Mouse (Mus musculus): ENCODE measurements around the gene Tlr12. TPM values are rescaled to one million over a fixed set of nuclear protein-coding genes. Genes with fewer than 3 reads are reported as not detected.
"Not testable (repeated sequence)": the region's sequence is repeated elsewhere in the genome, so short reads cannot be mapped to it uniquely, and the experiment has no call there.

Gene Tlr12
- polyA plus RNA-seq, 1 experiment from 2014 or later: 1.5 TPM

GRCm38 (mm10) chr4:128615761-128616160 is 2.7 kb downstream of the Tlr12 start:
- no peak for ATAC-seq (ENCODE audit: low FRiP score)
- 89% methylated on average over 14 of the region's 14 CpGs for WGBS
- Histone ChIP-seq H3K4me2 (replicated peaks) (no peak overlapping the region), H3K27ac (no peak overlapping the region), H3K27me3 (0 out of 2 replicates have a peak, but pooled peaks cover 2% of the 10 kb centered on the region), H3K4me1 (peaks cover 6% of the 10 kb centered on the region; the same call in 1 of the 2 replicates), H3K4me3 (no peak overlapping the region), H3K9me3 (replicated peaks) (no peaks in the 10 kb centered on the region), H3K9ac (no peak overlapping the region), H3K36me3 (no peaks in the 10 kb centered on the region)

- ATAC-seq (ENCODE audit: low FRiP score): no peak
- no peak overlapping the region for H3K9ac ChIP-seq
- WGBS: 24% methylated on average over 8 of the region's 8 CpGs
- H3K27me3 ChIP-seq: 0 out of 2 replicates have a peak, but pooled peaks cover 2% of the 10 kb centered on the region
- no peak overlapping the region for H3K4me3 ChIP-seq
- peaks cover 18% of the 10 kb centered on the region for H3K4me1 ChIP-seq
- no peaks in the 10 kb centered on the region for H3K36me3 ChIP-seq
- H3K4me2 ChIP-seq (replicated peaks): no peak overlapping the region
- H3K9me3 ChIP-seq (replicated peaks): no peaks in the 10 kb centered on the region
- no peak overlapping the region for H3K27ac ChIP-seq
Measured at GRCm38 (mm10) chr4:128613326-128613725, 5.1 kb downstream of the Tlr12 start.

- H3K4me3 ChIP-seq; H3K4me2 ChIP-seq (replicated peaks); H3K9me3 ChIP-seq (replicated peaks); ATAC-seq (ENCODE audit: low FRiP score); H3K27me3 ChIP-seq; H3K36me3 ChIP-seq; H3K27ac ChIP-seq; H3K9ac ChIP-seq: not testable (repeated sequence)
- peaks cover 20% of the 10 kb centered on the region for H3K4me1 ChIP-seq
- WGBS: 86% methylated on average over 3 of the region's 3 CpGs
Measured at GRCm38 (mm10) chr4:128611726-128612125, 6.7 kb downstream of the Tlr12 start.

GRCm38 (mm10) chr4:128610706-128611105 is 7.7 kb downstream of the Tlr12 start:
- H3K9me3 ChIP-seq (replicated peaks): no peaks in the 10 kb centered on the region
- H3K4me1 ChIP-seq: peaks cover 20% of the 10 kb centered on the region
- no peak overlapping the region for H3K27ac ChIP-seq
- H3K9ac ChIP-seq: no peak overlapping the region
- H3K4me2 ChIP-seq (replicated peaks): peak overlapping the region; percentile 67
- no peak for ATAC-seq (ENCODE audit: low FRiP score)
- WGBS: 31% methylated on average over 10 of the region's 10 CpGs
- no peaks in the 10 kb centered on the region for H3K36me3 ChIP-seq
- no peak overlapping the region for H3K4me3 ChIP-seq
- H3K27me3 ChIP-seq: no peaks in the 10 kb centered on the region

- ATAC-seq (ENCODE audit: low FRiP score): peak; percentile 98
- H3K9ac ChIP-seq: peak within 1 kb of the TSS; percentile 80
- no peaks in the 10 kb centered on the region for H3K27me3 ChIP-seq
- peak within 1 kb of the TSS; percentile 67 for H3K4me2 ChIP-seq (replicated peaks)
- peaks cover 20% of the 10 kb centered on the region for H3K4me1 ChIP-seq
- WGBS: under 1% methylated on average over 24 of the region's 24 CpGs
- H3K9me3 ChIP-seq (replicated peaks): no peaks in the 10 kb centered on the region
- H3K36me3 ChIP-seq: no peaks in the 10 kb centered on the region
- peak within 1 kb of the TSS; percentile 25; the same call in 1 of the 2 replicates for H3K27ac ChIP-seq
- peak within 1 kb of the TSS; percentile 66 for H3K4me3 ChIP-seq
Measured at GRCm38 (mm10) chr4:128609925-128610402, 8.5 kb downstream of the Tlr12 start, which contains the start of gene Zscan20. Gene Zscan20 (minus strand): TSS chr4:128610098.

- ATAC-seq (ENCODE audit: low FRiP score): no peak; the same call in 1 of the 2 replicates
Measured at GRCm38 (mm10) chr4:128609276-128609924, 9.0 kb downstream of the Tlr12 start.

GRCm38 (mm10) chr4:128607661-128608060 is 10.8 kb downstream of the Tlr12 start:
- ATAC-seq (ENCODE audit: low FRiP score): no peak
- peaks cover 20% of the 10 kb centered on the region for H3K4me1 ChIP-seq
- WGBS: 85% methylated on average over 11 of the region's 11 CpGs
- H3K4me2 ChIP-seq (replicated peaks): no peak overlapping the region
- no peak overlapping the region for H3K27ac ChIP-seq
- no peak overlapping the region for H3K4me3 ChIP-seq
- H3K9ac ChIP-seq: no peak overlapping the region
- peaks cover 19% of the 10 kb centered on the region for H3K36me3 ChIP-seq
- no peaks in the 10 kb centered on the region for H3K9me3 ChIP-seq (replicated peaks)
- H3K27me3 ChIP-seq: no peaks in the 10 kb centered on the region

More at GRCm38 (mm10) chr4:128609276-128609924, 9.0 kb downstream of the Tlr12 start:
- peaks cover 2% of the 10 kb centered on the region for H3K36me3 ChIP-seq
- H3K9ac ChIP-seq: peak overlapping the region; percentile 80
- peak overlapping the region; percentile 25; the same call in 1 of the 2 replicates for H3K27ac ChIP-seq
- peak overlapping the region; percentile 67 for H3K4me2 ChIP-seq (replicated peaks)
- H3K9me3 ChIP-seq (replicated peaks): no peaks in the 10 kb centered on the region
- H3K27me3 ChIP-seq: no peaks in the 10 kb centered on the region
- peak overlapping the region; percentile 66 for H3K4me3 ChIP-seq
- H3K4me1 ChIP-seq: peaks cover 20% of the 10 kb centered on the region
- 10% methylated on average over 27 of the region's 27 CpGs for WGBS

- no peaks in the 10 kb centered on the region for H3K9me3 ChIP-seq (replicated peaks)
- no peak overlapping the region for H3K4me3 ChIP-seq
- H3K4me1 ChIP-seq: peaks cover 20% of the 10 kb centered on the region
- ATAC-seq (ENCODE audit: low FRiP score): no peak
- peaks cover 28% of the 10 kb centered on the region for H3K36me3 ChIP-seq
- no peak overlapping the region for H3K27ac ChIP-seq
- H3K9ac ChIP-seq: no peak overlapping the region
- no peak overlapping the region for H3K4me2 ChIP-seq (replicated peaks)
- WGBS: 92% methylated on average over 7 of the region's 7 CpGs
- H3K27me3 ChIP-seq: no peaks in the 10 kb centered on the region
Measured at GRCm38 (mm10) chr4:128606586-128606985, 11.8 kb downstream of the Tlr12 start.

- no peak overlapping the region for H3K27ac ChIP-seq
- WGBS: 94% methylated on average over 12 of the region's 12 CpGs
- H3K36me3 ChIP-seq: peaks cover 28% of the 10 kb centered on the region
- no peaks in the 10 kb centered on the region for H3K27me3 ChIP-seq
- H3K4me2 ChIP-seq (replicated peaks): no peak overlapping the region
- ATAC-seq (ENCODE audit: low FRiP score): no peak
- H3K4me3 ChIP-seq: no peak overlapping the region
- H3K9ac ChIP-seq: no peak overlapping the region
- H3K9me3 ChIP-seq (replicated peaks): no peaks in the 10 kb centered on the region
- no peaks in the 10 kb centered on the region for H3K4me1 ChIP-seq
Measured at GRCm38 (mm10) chr4:128597801-128598560, 20.4 kb downstream of the Tlr12 start.

- 92% methylated on average over 5 of the region's 5 CpGs for WGBS
- no peaks in the 10 kb centered on the region for H3K27me3 ChIP-seq
- H3K9me3 ChIP-seq (replicated peaks): no peaks in the 10 kb centered on the region
- no peak for ATAC-seq (ENCODE audit: low FRiP score)
- no peak overlapping the region for H3K9ac ChIP-seq
- H3K27ac ChIP-seq: no peak overlapping the region
- H3K4me3 ChIP-seq: no peak overlapping the region
- no peak overlapping the region for H3K4me2 ChIP-seq (replicated peaks)
- no peaks in the 10 kb centered on the region for H3K4me1 ChIP-seq
- peaks cover 39% of the 10 kb centered on the region for H3K36me3 ChIP-seq
Measured at GRCm38 (mm10) chr4:128594062-128594461, 24.4 kb downstream of the Tlr12 start.

- H3K4me2 ChIP-seq (replicated peaks): no peak overlapping the region
- no peak overlapping the region for H3K27ac ChIP-seq
- no peak overlapping the region for H3K4me3 ChIP-seq
- no peaks in the 10 kb centered on the region for H3K4me1 ChIP-seq
- no peak overlapping the region for H3K9ac ChIP-seq
- no peak for ATAC-seq (ENCODE audit: low FRiP score)
- 96% methylated on average over 4 of the region's 4 CpGs for WGBS
- H3K9me3 ChIP-seq (replicated peaks): no peaks in the 10 kb centered on the region
- peaks cover 44% of the 10 kb centered on the region for H3K36me3 ChIP-seq
- no peaks in the 10 kb centered on the region for H3K27me3 ChIP-seq
Measured at GRCm38 (mm10) chr4:128593286-128593685, 25.1 kb downstream of the Tlr12 start.

- Histone ChIP-seq H3K4me2 (replicated peaks) (no peak overlapping the region), H3K27ac (no peak overlapping the region), H3K9me3 (replicated peaks) (peaks cover 51% of the 10 kb centered on the region), H3K4me1 (no peaks in the 10 kb centered on the region), H3K36me3 (peaks cover 68% of the 10 kb centered on the region), H3K4me3 (no peak overlapping the region), H3K9ac (no peak overlapping the region), H3K27me3 (no peaks in the 10 kb centered on the region)
- 53% methylated on average over 4 of the region's 4 CpGs for WGBS
- ATAC-seq (ENCODE audit: low FRiP score): no peak
Measured at GRCm38 (mm10) chr4:128579182-128579581, 39.2 kb downstream of the Tlr12 start.
